Mouse (Mus musculus) kidney, embryonic 15.5 days (tissue): ENCODE data around the gene Gja1. TPM values are rescaled to one million over a fixed set of nuclear protein-coding genes. Genes with fewer than 3 reads are reported as not detected.
A peak's percentile ranks its signal among the peaks of the same experiment; 100 is the strongest.

Source experiments
- ATAC-seq: fragments of 200-750 bp; cut with Nextera tagmentation; replicated peaks from 2 replicates; pipeline ENCODE4 v1.8.0; 2017; ENCODE audit warnings: moderate TSS enrichment; ENCODE audit not compliant: low FRiP score
- H3K27ac ChIP-seq: fragments of 300-500 bp; sonication (generic); 2 replicates; pipeline ENCODE4 v1.5.1; 2015; ENCODE audit warnings: mild to moderate bottlenecking, inconsistent platforms
- H3K27me3 ChIP-seq: fragments of 300-500 bp; sonication (generic); 2 replicates; pipeline ENCODE4 v1.6.1; 2015; ENCODE audit warnings: inconsistent platforms
- H3K36me3 ChIP-seq: fragments of 300-500 bp; sonication (generic); 2 replicates; pipeline ENCODE4 v1.6.1; 2015; ENCODE audit warnings: inconsistent platforms
- H3K4me1 ChIP-seq: fragments of 300-500 bp; sonication (generic); 2 replicates; pipeline ENCODE4 v1.6.1; 2015; ENCODE audit warnings: inconsistent platforms
- H3K4me2 ChIP-seq: fragments of 300-500 bp; sonication (generic); 2 replicates; pipeline ENCODE4 v1.6.1; 2015; ENCODE audit warnings: moderate library complexity, mild to moderate bottlenecking, inconsistent platforms
- H3K4me3 ChIP-seq: fragments of 300-500 bp; sonication (generic); replicated peaks from 2 replicates; pipeline ENCODE4 v1.5.1; 2015; ENCODE audit warnings: mild to moderate bottlenecking, inconsistent platforms
- H3K9ac ChIP-seq: fragments of 300-500 bp; sonication (generic); 2 replicates; pipeline ENCODE4 v1.6.1; 2015; ENCODE audit warnings: mild to moderate bottlenecking, inconsistent platforms
- H3K9me3 ChIP-seq: fragments of 300-500 bp; sonication (generic); replicated peaks from 2 replicates; pipeline ENCODE4 v1.6.1; 2016; ENCODE audit warnings: inconsistent platforms
- WGBS: fragments of 180-500 bp; shearing (Covaris S2); methylation state at CpG from one replicate; pipeline ENCODE4 v1.1.7; 2015; ENCODE audit warnings: mixed read lengths; 5-methylcytosine and 5-hydroxymethylcytosine counted together
- polyA plus RNA-seq: library from polyadenylated mRNA; unstranded; fragments of >200 nt; fragmentation: Nextera tagmentation; extraction: Ambion mirVana; gene quantifications from 2 replicates; pipeline ENCODE4 v1.2.1, GENCODE M21; 2015

The Gja1 gene
- polyA plus RNA-seq, 1 experiment from 2014 or later, result 141 TPM

DNA sequence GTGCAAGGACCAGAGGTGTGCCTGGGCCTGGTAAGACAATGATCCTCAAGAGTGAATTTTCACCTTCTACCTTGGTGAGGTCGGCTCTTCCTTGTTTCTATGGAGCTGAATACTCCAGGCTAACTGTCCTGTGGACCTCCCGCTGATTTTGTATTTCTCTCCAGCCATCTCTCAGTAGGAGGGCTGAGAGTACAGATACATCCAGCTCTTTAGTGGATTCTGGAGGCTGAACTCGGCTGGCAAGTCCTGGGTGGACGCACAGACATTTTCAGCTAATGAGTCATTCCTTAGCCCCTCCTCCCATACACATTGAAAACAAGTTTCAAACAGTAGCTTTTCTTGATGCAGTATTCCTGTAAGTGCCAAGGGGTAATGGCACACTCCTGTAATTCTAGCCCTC lies 49.2 kb downstream of the Gja1 start:
- Histone ChIP-seq H3K36me3 (no peaks in the 10 kb centered on the region), H3K9ac (no peak overlapping the region), H3K27me3 (no peaks in the 10 kb centered on the region), H3K4me1 (peaks cover 5% of the 10 kb centered on the region; the same call in 1 of the 2 replicates), H3K4me2 (no peak overlapping the region), H3K9me3 (no peaks in the 10 kb centered on the region), H3K27ac (no peak overlapping the region), H3K4me3 (no peak overlapping the region)
- no peak for ATAC-seq
- WGBS, result 53% methylated on average over 4 of the region's 4 CpGs

DNA sequence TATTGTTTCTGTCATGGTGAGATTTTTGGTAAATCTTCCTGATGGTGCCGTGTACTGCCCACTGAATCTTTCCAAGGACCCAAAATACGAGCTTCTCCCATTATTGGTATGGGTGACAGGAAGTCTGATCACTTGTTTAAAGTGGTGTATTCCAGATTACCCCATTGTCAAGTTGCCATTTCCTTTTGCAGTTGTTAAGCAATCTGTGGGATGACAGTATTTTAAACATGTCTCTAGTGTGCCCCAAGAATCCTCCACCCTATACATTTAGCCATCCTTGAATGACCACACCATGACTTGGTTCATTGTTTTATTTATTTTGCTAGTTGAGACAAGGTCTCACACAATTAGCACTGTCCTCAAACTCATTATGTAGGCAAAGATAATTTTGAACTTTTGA lies 50.3 kb downstream of the Gja1 start:
- no peak overlapping the region for H3K9ac ChIP-seq
- H3K9me3 ChIP-seq, result no peaks in the 10 kb centered on the region
- peaks cover 14% of the 10 kb centered on the region for H3K4me1 ChIP-seq
- no peaks in the 10 kb centered on the region for H3K27me3 ChIP-seq
- H3K4me3 ChIP-seq, result no peak overlapping the region
- 92% methylated on average over 2 of the region's 2 CpGs for WGBS
- H3K27ac ChIP-seq, result no peak overlapping the region
- no peak overlapping the region for H3K4me2 ChIP-seq
- no peak for ATAC-seq
- H3K36me3 ChIP-seq, result no peaks in the 10 kb centered on the region

DNA sequence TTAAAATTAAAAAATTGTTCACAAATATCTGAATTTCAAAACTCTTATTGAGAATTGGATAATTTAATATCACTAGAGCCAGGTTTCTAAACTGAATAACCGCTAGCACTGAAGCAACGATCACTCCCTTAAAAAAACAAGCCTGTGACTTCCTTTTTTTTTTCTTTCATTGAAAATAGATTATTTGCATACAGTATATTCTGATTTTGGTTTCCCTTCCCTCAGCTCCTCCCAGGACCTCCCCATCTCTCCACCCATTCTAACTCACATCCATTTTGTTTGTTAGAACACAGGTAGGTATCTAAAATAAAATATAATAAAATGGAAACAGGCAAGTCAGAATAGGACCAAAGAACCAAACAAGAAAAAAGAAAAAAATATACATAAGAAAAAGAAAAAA lies 50.7 kb downstream of the Gja1 start:
- Histone ChIP-seq H3K27ac (no peak overlapping the region), H3K4me1 (peaks cover 18% of the 10 kb centered on the region), H3K4me2 (no peak overlapping the region), H3K36me3 (no peaks in the 10 kb centered on the region), H3K4me3 (no peak overlapping the region), H3K9ac (no peak overlapping the region), H3K27me3 (no peaks in the 10 kb centered on the region), H3K9me3 (no peaks in the 10 kb centered on the region)
- ATAC-seq, result no peak
- 88% methylated on average over 2 of the region's 2 CpGs for WGBS

DNA sequence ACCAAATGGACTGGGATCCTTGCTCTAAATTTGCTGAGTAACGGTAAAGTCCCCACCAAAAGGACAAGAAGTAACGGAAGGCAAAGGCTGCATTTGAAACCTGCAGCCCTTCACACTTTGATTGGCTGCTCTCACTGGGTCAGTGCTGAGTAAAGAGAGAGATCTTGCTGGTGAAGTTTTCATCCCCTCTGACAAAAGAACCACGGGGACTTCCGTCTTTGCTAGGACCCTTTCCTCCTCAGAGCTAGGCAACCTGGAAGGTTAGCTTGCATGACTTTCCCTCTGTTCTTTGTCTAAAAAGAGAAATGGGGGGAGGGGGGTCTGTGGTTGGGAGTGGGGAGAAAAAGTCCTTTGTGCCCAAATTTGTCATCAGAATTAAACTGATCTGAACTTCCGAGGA lies 51.9 kb downstream of the Gja1 start:
- Histone ChIP-seq H3K4me3 (no peak overlapping the region), H3K36me3 (no peaks in the 10 kb centered on the region), H3K9ac (no peak overlapping the region), H3K27me3 (no peaks in the 10 kb centered on the region), H3K4me2 (no peak overlapping the region), H3K9me3 (no peaks in the 10 kb centered on the region), H3K4me1 (peaks cover 21% of the 10 kb centered on the region), H3K27ac (no peak overlapping the region)
- 87% methylated on average over 5 of the region's 5 CpGs for WGBS
- no peak for ATAC-seq

DNA sequence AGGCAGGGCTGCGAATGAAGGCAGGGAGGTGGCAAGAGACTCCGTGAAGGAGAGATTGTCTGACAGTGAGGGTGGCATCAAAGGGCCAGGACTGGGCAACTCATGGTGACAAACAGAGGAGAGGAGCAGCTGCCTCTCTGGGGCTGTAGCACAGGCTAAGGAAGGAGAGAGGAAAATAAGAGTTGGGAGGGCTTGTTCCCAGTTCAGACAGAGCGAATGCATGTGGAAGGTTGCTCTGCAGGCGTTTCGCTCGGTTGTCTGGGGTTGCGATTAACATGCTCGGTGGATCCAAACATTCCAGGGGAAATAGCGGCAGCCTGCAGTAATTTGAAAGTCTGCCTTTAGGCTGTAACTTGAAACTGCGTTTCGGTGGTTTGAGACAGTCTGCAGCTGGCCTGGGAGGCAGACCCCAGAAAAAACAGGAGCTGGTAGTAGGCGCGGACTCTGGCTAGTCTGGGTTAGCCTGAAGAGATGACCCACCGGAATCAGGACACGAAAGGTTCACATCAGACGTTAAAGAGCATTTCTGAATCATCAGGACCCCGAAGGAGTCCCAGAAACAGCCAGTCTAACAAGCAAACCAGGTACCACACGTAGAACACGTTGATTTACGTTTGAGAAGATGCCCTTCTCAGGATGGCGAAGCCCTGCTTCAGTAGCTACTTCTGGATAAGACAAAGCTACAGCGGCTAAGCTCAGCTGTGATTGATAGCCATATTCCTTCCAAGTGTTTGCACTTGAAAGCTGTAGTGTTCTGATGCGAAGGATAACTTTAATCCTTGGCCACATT lies 54.7 kb downstream of the Gja1 start:
- H3K4me3 ChIP-seq, result peak overlapping the region; percentile 32
- ATAC-seq, result peak; percentile 85
- H3K27ac ChIP-seq, result peak overlapping the region; percentile 83
- 5% methylated on average over 23 of the region's 23 CpGs for WGBS
- 0 out of 2 replicates have a peak overlapping the region, but pooled peaks have one; percentile 31 for H3K9ac ChIP-seq
- H3K9me3 ChIP-seq, result no peaks in the 10 kb centered on the region
- H3K4me2 ChIP-seq, result peak overlapping the region; percentile 67
- H3K27me3 ChIP-seq, result no peaks in the 10 kb centered on the region
- peaks cover 17% of the 10 kb centered on the region for H3K4me1 ChIP-seq
- no peaks in the 10 kb centered on the region for H3K36me3 ChIP-seq

DNA sequence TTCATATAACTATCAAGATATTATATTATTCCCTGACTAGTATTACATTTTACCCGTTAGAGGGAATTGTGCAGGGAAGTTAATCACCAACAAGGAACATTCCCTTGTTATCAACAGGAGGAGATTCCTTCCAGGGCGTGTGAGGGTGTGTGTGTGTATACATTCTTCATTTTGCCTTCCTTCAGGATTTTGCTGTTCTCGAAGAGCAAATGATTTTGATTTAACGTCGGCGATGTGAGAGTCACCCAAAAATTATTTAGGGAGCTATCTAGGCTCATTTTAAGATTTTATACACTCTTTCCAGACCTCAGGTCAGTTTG lies 55.2 kb downstream of the Gja1 start:
- Histone ChIP-seq H3K4me2 (peak overlapping the region; percentile 67), H3K9me3 (no peaks in the 10 kb centered on the region)

DNA sequence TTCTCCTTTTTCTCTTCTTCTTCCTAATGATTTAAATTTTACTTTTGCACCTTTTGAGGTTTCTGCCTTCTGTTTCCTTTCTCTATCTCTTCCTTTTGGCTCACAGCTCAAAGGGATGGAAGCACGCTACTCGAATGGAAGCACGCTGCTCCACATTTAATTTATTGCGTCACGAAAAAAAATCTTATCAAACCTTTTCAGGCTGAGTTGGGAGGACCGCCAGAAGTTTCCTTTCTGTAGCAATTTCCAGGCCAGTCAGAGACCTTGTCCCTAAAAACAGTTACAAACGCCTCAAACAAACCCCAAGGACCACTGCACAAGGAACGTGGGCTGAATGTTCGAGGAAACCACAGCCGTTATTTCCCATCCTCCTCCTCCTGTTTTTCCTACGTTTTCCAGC lies 60.2 kb downstream of the Gja1 start:
- Histone ChIP-seq H3K27ac (no peak overlapping the region), H3K9me3 (no peaks in the 10 kb centered on the region), H3K4me3 (no peak overlapping the region), H3K4me2 (no peak overlapping the region), H3K36me3 (no peaks in the 10 kb centered on the region), H3K9ac (no peak overlapping the region), H3K4me1 (peaks cover 8% of the 10 kb centered on the region), H3K27me3 (no peaks in the 10 kb centered on the region)
- 60% methylated on average over 11 of the region's 11 CpGs for WGBS
- ATAC-seq, result no peak

More for the DNA sequence above, 55.2 kb downstream of the Gja1 start:
- Histone ChIP-seq H3K4me1 (peaks cover 17% of the 10 kb centered on the region), H3K27me3 (no peaks in the 10 kb centered on the region), H3K36me3 (no peaks in the 10 kb centered on the region), H3K27ac (peak overlapping the region; percentile 83; the same call in 1 of the 2 replicates), H3K9ac (no peak overlapping the region), H3K4me3 (peak overlapping the region; percentile 32)
- no peak for ATAC-seq
- WGBS, result 47% methylated on average over 6 of the region's 6 CpGs

DNA sequence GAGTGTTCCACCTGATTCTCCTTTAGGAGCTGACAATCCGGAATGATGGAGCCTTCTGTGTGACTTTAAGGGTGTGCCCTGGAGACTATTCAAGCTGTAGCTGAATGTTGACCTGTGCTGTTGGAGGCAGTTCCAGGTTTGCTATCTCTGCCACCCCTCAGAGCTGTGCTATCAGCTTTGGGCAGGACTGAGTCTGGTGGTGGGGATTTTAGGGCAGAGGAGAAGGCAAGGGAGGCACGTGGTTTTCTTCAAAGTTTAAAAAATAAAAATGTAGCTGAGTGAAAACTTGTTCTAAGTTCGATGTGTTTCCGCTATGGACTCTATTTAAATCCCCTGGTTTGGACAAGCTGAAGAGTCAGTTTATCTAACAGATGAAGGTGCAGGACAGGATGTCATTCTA lies 62.5 kb downstream of the Gja1 start:
- no peak overlapping the region for H3K27ac ChIP-seq
- 82% methylated on average over 4 of the region's 4 CpGs for WGBS
- H3K9ac ChIP-seq, result no peak overlapping the region
- no peaks in the 10 kb centered on the region for H3K27me3 ChIP-seq
- no peaks in the 10 kb centered on the region for H3K4me1 ChIP-seq
- no peaks in the 10 kb centered on the region for H3K36me3 ChIP-seq
- no peaks in the 10 kb centered on the region for H3K9me3 ChIP-seq
- H3K4me3 ChIP-seq, result no peak overlapping the region
- no peak for ATAC-seq
- H3K4me2 ChIP-seq, result no peak overlapping the region

DNA sequence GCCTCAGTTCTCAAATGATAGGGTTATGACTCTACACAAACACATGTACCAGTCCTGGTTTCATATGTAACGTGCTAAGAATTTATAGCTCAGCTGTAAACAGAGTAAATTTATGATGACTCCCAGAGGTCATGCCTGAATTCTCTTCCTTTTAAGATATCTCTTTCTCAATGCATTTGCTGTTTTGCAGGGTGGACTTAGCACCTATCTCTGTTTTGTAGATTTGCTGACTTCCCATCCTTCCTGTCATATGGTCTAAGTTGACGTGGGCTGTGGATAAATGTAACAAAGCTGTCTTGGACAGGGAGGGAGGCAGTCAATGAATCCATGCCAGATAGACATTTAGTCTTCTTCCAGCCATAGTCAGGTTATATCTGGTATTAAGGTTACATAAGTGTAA lies 67.3 kb downstream of the Gja1 start:
- no peaks in the 10 kb centered on the region for H3K27me3 ChIP-seq
- WGBS, result 39% methylated on average over 2 of the region's 2 CpGs
- H3K36me3 ChIP-seq, result no peaks in the 10 kb centered on the region
- no peak overlapping the region for H3K9ac ChIP-seq
- no peak overlapping the region for H3K4me2 ChIP-seq
- H3K4me3 ChIP-seq, result no peak overlapping the region
- ATAC-seq, result no peak
- no peaks in the 10 kb centered on the region for H3K4me1 ChIP-seq
- no peaks in the 10 kb centered on the region for H3K9me3 ChIP-seq
- H3K27ac ChIP-seq, result no peak overlapping the region

DNA sequence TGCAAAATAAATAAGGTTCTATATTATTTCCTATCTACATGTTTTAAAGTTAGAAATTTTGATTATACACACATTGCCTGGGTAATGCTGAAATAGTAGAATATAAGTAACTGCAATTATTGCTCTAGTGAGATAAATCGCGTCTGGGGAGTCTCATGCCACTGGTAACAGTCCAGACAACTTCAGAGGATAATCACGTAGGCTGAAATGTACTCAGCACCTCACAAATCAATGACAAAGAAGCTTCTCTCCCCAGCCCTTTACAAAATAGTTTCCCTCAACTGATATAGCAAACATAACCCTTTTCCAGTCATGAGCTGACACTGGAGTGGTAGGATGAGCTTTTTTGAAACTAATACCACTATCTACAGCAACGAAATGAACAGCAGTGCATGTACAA lies 71.9 kb downstream of the Gja1 start:
- no peak overlapping the region for H3K9ac ChIP-seq
- H3K27me3 ChIP-seq, result no peaks in the 10 kb centered on the region
- ATAC-seq, result no peak
- H3K4me2 ChIP-seq, result no peak overlapping the region
- H3K36me3 ChIP-seq, result no peaks in the 10 kb centered on the region
- H3K9me3 ChIP-seq, result no peaks in the 10 kb centered on the region
- no peak overlapping the region for H3K27ac ChIP-seq
- H3K4me3 ChIP-seq, result no peak overlapping the region
- H3K4me1 ChIP-seq, result no peaks in the 10 kb centered on the region
- 72% methylated on average over 4 of the region's 4 CpGs for WGBS

Other genes with a start within 250 kb of the Gja1 start
- 4.1 TPM in 2 replicates for gene Tbc1d32, start 148.6 kb upstream of the Gja1 start, polyA plus RNA-seq